Mouse (Mus musculus): Measurements from ENCODE around the gene Ppfibp2. TPM values are rescaled to one million over a fixed set of nuclear protein-coding genes. Genes with fewer than 3 reads are reported as not detected.

Gene Ppfibp2
- total RNA-seq, 1 experiment = 6.0 TPM

- H3K9ac ChIP-seq (ENCODE audit: insufficient read depth, low read depth, low read length, poor library complexity, severe bottlenecking) = no peak overlapping the region
- no peaks in the 10 kb centered on the region for H3K9me3 ChIP-seq (ENCODE audit: control insufficient read depth, insufficient read depth, low read depth, low read length)
- no peak overlapping the region for H3K4me3 ChIP-seq (ENCODE audit: insufficient read depth in 1 of 2, low read depth in 1 of 2, low read length in 2 of 2, poor library complexity in 1 of 2, severe bottlenecking in 1 of 2)
- in situ Hi-C loops (cut with MboI; ENCODE audit: low sequenced_read_pairs in 2 of 2, unreplicated experiment in 2 of 2) = no loop called here
- H3K4me1 ChIP-seq (ENCODE audit: control insufficient read depth in 2 of 2, insufficient read depth in 2 of 2, low read length in 2 of 2, poor library complexity in 1 of 2) = no peaks in the 10 kb centered on the region
- TF ChIP-seq ZNF384 (IDR thresholded peaks at IDR 0.05; ENCODE audit: low read depth, low read length) (no peak), MAFK (IDR thresholded peaks at IDR 0.05; ENCODE audit: insufficient read depth, low read depth, low read length) (no peak), CHD2 (IDR thresholded peaks at IDR 0.05; ENCODE audit: low read depth, low read length) (no peak), ZC3H11A (IDR thresholded peaks at IDR 0.05; ENCODE audit: borderline replicate concordance, low read depth, low read length) (no peak), HCFC1 (IDR thresholded peaks at IDR 0.05; ENCODE audit: borderline replicate concordance, insufficient read depth, low read length) (no peak)
- no peaks in the 10 kb centered on the region for H3K36me3 ChIP-seq (ENCODE audit: control insufficient read depth, insufficient read depth, low read length, poor library complexity, severe bottlenecking)
- no peak for DNase-seq (ENCODE audit: low read depth, low spot score)
- no peak overlapping the region for H3K27ac ChIP-seq (ENCODE audit: insufficient read depth, low read depth, low read length, poor library complexity, severe bottlenecking)
Measured at GRCm38 (mm10) chr7:107642586-107643275, 47.7 kb downstream of the Ppfibp2 start.

DNA sequence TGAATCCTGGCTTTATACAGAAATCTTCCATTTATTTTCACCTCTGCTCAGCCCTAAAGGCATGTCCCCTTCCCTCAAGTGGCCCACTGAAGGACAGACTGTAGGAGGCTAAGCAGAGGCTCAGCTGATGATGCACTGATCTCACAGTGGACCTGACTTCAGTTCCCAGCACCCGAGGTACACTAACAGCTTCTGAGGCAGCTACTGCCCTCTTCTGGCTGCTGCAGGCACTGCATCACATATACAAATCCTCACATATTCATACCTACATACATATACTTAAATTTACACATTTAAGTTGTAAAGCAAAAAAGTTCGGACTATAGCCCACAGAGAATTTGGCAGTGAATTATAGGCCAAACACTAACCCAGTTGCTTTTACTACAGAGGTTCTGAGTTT is 50.0 kb downstream of the Ppfibp2 start:
- Histone ChIP-seq H3K4me3 (ENCODE audit: insufficient read depth in 1 of 2, low read depth in 1 of 2, low read length in 2 of 2, poor library complexity in 1 of 2, severe bottlenecking in 1 of 2) (no peak overlapping the region), H3K9ac (ENCODE audit: insufficient read depth, low read depth, low read length, poor library complexity, severe bottlenecking) (no peak overlapping the region), H3K27ac (ENCODE audit: insufficient read depth, low read depth, low read length, poor library complexity, severe bottlenecking) (no peak overlapping the region), H3K9me3 (ENCODE audit: control insufficient read depth, insufficient read depth, low read depth, low read length) (no peaks in the 10 kb centered on the region), H3K36me3 (ENCODE audit: control insufficient read depth, insufficient read depth, low read length, poor library complexity, severe bottlenecking) (no peaks in the 10 kb centered on the region), H3K4me1 (ENCODE audit: control insufficient read depth in 2 of 2, insufficient read depth in 2 of 2, low read length in 2 of 2, poor library complexity in 1 of 2) (no peaks in the 10 kb centered on the region)
- in situ Hi-C loops (cut with MboI; ENCODE audit: low sequenced_read_pairs in 2 of 2, unreplicated experiment in 2 of 2) = no loop called here
- TF ChIP-seq ZC3H11A (IDR thresholded peaks at IDR 0.05; ENCODE audit: borderline replicate concordance, low read depth, low read length) (peak; percentile 30; the same call in 1 of the 2 replicates), ZNF384 (IDR thresholded peaks at IDR 0.05; ENCODE audit: low read depth, low read length) (no peak)
- no peak for DNase-seq (ENCODE audit: low read depth, low spot score)

GRCm38 (mm10) chr7:107648937-107649688 is 54.1 kb downstream of the Ppfibp2 start:
- in situ Hi-C loops (cut with MboI; ENCODE audit: low sequenced_read_pairs in 2 of 2, unreplicated experiment in 2 of 2) = no loop called here
- H3K4me1 ChIP-seq (ENCODE audit: control insufficient read depth in 2 of 2, insufficient read depth in 2 of 2, low read length in 2 of 2, poor library complexity in 1 of 2) = no peaks in the 10 kb centered on the region
- H3K36me3 ChIP-seq (ENCODE audit: control insufficient read depth, insufficient read depth, low read length, poor library complexity, severe bottlenecking) = no peaks in the 10 kb centered on the region
- H3K4me3 ChIP-seq (ENCODE audit: insufficient read depth in 1 of 2, low read depth in 1 of 2, low read length in 2 of 2, poor library complexity in 1 of 2, severe bottlenecking in 1 of 2) = no peak overlapping the region
- TF ChIP-seq ZNF384 (IDR thresholded peaks at IDR 0.05; ENCODE audit: low read depth, low read length) (no peak), HCFC1 (IDR thresholded peaks at IDR 0.05; ENCODE audit: borderline replicate concordance, insufficient read depth, low read length) (no peak), CHD2 (IDR thresholded peaks at IDR 0.05; ENCODE audit: low read depth, low read length) (no peak), ZC3H11A (IDR thresholded peaks at IDR 0.05; ENCODE audit: borderline replicate concordance, low read depth, low read length) (no peak), MAFK (IDR thresholded peaks at IDR 0.05; ENCODE audit: insufficient read depth, low read depth, low read length) (no peak)
- H3K9me3 ChIP-seq (ENCODE audit: control insufficient read depth, insufficient read depth, low read depth, low read length) = no peaks in the 10 kb centered on the region
- H3K9ac ChIP-seq (ENCODE audit: insufficient read depth, low read depth, low read length, poor library complexity, severe bottlenecking) = no peak overlapping the region
- DNase-seq (ENCODE audit: low read depth, low spot score) = no peak
- no peak overlapping the region for H3K27ac ChIP-seq (ENCODE audit: insufficient read depth, low read depth, low read length, poor library complexity, severe bottlenecking)

- no peak for DNase-seq (ENCODE audit: low read depth, low spot score)
- H3K4me3 ChIP-seq (ENCODE audit: insufficient read depth in 1 of 2, low read depth in 1 of 2, low read length in 2 of 2, poor library complexity in 1 of 2, severe bottlenecking in 1 of 2) = no peak overlapping the region
- H3K4me1 ChIP-seq (ENCODE audit: control insufficient read depth in 2 of 2, insufficient read depth in 2 of 2, low read length in 2 of 2, poor library complexity in 1 of 2) = no peaks in the 10 kb centered on the region
- no peaks in the 10 kb centered on the region for H3K9me3 ChIP-seq (ENCODE audit: control insufficient read depth, insufficient read depth, low read depth, low read length)
- TF ChIP-seq ZNF384 (IDR thresholded peaks at IDR 0.05; ENCODE audit: low read depth, low read length) (no peak), MAFK (IDR thresholded peaks at IDR 0.05; ENCODE audit: insufficient read depth, low read depth, low read length) (no peak), ZC3H11A (IDR thresholded peaks at IDR 0.05; ENCODE audit: borderline replicate concordance, low read depth, low read length) (no peak), CHD2 (IDR thresholded peaks at IDR 0.05; ENCODE audit: low read depth, low read length) (no peak), HCFC1 (IDR thresholded peaks at IDR 0.05; ENCODE audit: borderline replicate concordance, insufficient read depth, low read length) (no peak)
- in situ Hi-C loops (cut with MboI; ENCODE audit: low sequenced_read_pairs in 2 of 2, unreplicated experiment in 2 of 2) = no loop called here
- no peak overlapping the region for H3K27ac ChIP-seq (ENCODE audit: insufficient read depth, low read depth, low read length, poor library complexity, severe bottlenecking)
- H3K9ac ChIP-seq (ENCODE audit: insufficient read depth, low read depth, low read length, poor library complexity, severe bottlenecking) = no peak overlapping the region
- no peaks in the 10 kb centered on the region for H3K36me3 ChIP-seq (ENCODE audit: control insufficient read depth, insufficient read depth, low read length, poor library complexity, severe bottlenecking)
Measured at GRCm38 (mm10) chr7:107649990-107650389, 55.0 kb downstream of the Ppfibp2 start.

Measured in ES-E14 (cell line).